Mouse (Mus musculus): ENCODE results near the gene Dcaf11. TPM values are rescaled to one million over a fixed set of nuclear protein-coding genes. Genes with fewer than 3 reads are reported as not detected.

Gene Dcaf11
- polyA plus RNA-seq, 1 experiment from 2014 or later, result 130 TPM

DNA sequence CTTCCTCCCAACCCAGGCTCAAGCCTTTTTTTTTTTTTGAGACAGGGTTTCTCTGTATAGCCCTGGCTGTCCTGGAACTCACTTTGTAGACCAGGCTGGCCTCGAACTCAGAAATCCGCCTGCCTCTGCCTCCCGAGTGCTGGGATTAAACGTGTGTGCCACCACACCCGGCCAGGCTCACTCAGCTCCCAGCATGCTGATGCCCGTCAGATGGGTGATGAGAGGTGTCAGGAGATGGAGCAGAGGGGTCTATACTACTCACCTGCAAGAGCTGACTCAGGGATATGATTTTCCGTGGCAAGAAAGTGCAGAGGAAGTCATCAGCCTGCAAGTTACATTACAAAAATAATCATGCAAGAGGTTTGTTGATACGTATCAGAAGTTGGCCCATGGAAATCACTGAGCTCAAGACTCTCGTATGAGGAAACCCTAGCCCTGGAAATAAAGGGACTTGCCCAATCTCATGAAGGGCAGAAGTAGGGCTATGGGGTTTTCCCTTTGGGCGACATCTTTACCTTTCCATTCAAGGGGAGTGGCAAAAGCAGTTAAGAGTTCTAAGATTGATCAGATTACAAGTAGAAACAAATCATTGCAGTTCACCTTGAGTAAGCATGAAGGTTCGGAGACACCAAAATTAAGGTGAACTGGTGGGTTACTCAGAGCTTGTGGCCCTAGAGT is 30.1 kb downstream of the Dcaf11 start:
- 0 out of 2 replicates have a peak, but pooled peaks cover 5% of the 10 kb centered on the region for H3K27me3 ChIP-seq
- H3K9ac ChIP-seq, result peak overlapping the region; percentile 94
- H3K27ac ChIP-seq, result peak overlapping the region; percentile 94; the same call in 1 of the 2 replicates
- H3K36me3 ChIP-seq, result peaks cover 28% of the 10 kb centered on the region
- H3K4me3 ChIP-seq, result peak overlapping the region; percentile 96
- 89% methylated on average over 11 of the region's 11 CpGs for WGBS
- no peaks in the 10 kb centered on the region for H3K9me3 ChIP-seq
- ATAC-seq (ENCODE audit: low FRiP score), result no peak
- peak overlapping the region; percentile 87 for H3K4me2 ChIP-seq
- H3K4me1 ChIP-seq (replicated peaks), result peaks cover 41% of the 10 kb centered on the region

DNA sequence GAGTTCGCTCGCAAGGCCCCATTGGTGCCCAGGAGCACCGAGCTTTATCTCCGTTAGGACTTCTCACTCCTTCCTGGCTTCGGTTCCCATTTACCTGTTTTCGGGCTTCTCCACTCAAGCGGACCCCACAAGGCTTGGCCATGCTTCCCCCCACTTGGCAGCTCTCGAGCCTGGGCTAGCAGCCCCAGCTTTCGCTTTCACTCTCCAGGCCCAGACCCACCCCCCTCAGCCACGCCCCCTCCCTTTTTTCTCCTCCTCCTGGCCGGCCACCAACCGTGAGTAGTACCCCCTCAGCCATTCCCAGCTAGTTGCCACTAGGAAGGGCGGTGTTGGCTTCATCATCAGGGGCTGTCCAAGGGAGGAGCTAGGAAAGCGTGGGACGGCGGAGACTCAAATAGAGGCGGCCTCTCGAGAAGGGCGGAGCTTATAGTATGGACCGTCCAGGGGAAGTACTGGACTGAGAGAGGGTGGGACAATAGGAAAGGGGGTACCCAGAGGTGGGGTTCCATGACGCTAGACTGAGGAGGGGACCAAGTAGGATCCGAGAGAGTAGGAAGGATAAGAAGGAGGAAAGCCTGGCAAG is 31.0 kb downstream of the Dcaf11 start, which contains the start of gene Psme2:
TSS of gene Psme2 (minus strand) at position 366 of the 583 bp plus-strand sequence.
- Histone ChIP-seq H3K27me3 (0 out of 2 replicates have a peak, but pooled peaks cover under 1% of the 10 kb centered on the region), H3K27ac (peak within 1 kb of the TSS; percentile 94), H3K4me2 (peak within 1 kb of the TSS; percentile 87), H3K4me1 (replicated peaks) (peaks cover 41% of the 10 kb centered on the region), H3K9me3 (no peaks in the 10 kb centered on the region), H3K36me3 (peaks cover 37% of the 10 kb centered on the region), H3K4me3 (peak within 1 kb of the TSS; percentile 96), H3K9ac (peak within 1 kb of the TSS; percentile 94)
- 0% methylated on average over 22 of the region's 22 CpGs for WGBS
- ATAC-seq (ENCODE audit: low FRiP score), result peak; percentile 97

DNA sequence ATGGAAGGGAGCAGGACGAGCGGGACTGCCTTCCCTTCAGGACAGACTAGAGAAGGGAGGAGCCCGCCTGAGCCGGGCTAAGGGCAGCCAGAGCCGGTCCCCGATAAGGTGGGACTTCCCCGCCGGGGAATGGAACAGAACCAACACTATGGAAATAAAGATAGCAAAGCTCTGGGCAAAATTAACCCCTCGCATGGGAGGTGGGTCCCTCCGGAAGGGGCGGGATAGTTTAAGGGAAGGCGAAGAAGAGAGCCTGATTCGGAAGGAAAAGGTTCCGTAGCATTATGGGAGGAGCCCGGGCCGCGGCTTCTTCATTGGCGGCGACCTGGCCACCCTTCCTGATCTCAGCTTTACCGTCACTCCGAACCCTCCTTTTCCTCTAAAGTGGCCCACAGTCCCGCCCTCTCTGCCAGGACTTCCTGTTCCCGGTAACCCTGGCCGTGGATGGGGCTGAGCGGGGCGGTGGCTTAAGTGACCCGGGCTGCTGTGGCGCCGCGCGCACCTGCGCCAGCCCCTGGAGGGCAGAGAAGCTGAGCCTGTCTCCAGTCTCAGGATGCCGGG is 31.6 kb downstream of the Dcaf11 start, which contains the start of gene Rnf31:
TSS of gene Rnf31 (plus strand) at position 378 of the 561 bp plus-strand sequence.
- Histone ChIP-seq H3K36me3 (peaks cover 43% of the 10 kb centered on the region), H3K9ac (peak within 1 kb of the TSS; percentile 94), H3K27ac (peak within 1 kb of the TSS; percentile 94), H3K9me3 (no peaks in the 10 kb centered on the region), H3K4me3 (peak within 1 kb of the TSS; percentile 96), H3K4me1 (replicated peaks) (peaks cover 42% of the 10 kb centered on the region), H3K27me3 (no peaks in the 10 kb centered on the region), H3K4me2 (peak within 1 kb of the TSS; percentile 87)
- peak; percentile 92 for ATAC-seq (ENCODE audit: low FRiP score)
- under 1% methylated on average over 33 of the region's 33 CpGs for WGBS

DNA sequence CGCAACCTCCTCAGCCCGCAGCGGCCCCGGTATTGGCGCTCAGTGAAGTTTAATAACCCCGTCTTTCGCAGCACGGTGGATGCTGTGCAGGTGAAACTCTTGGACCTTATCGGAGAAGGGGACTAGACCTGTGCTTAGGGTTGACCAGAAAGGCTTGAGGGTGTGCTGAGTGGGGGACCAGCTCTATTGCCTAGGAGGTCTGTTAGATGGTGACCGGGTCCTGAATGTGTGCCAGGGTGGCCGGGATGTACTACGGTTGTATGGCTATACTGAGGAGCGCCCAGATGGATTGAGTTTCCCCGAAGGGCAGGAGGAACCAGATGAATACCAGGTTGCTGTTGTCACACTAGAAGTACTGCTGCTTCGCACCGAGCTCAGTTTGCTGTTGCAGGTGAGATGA is 32.4 kb downstream of the Dcaf11 start:
- 8% methylated on average over 16 of the region's 16 CpGs for whole genome bisulfite sequencing
- Histone ChIP-seq H3K36me3 (peaks cover 45% of the 10 kb centered on the region), H3K4me1 (replicated peaks) (peaks cover 42% of the 10 kb centered on the region), H3K27ac (peak overlapping the region; percentile 94), H3K9me3 (no peaks in the 10 kb centered on the region), H3K4me3 (peak overlapping the region; percentile 96), H3K4me2 (peak overlapping the region; percentile 87), H3K27me3 (no peaks in the 10 kb centered on the region), H3K9ac (peak overlapping the region; percentile 94)
- no peak for ATAC-seq (ENCODE audit: low FRiP score)

DNA sequence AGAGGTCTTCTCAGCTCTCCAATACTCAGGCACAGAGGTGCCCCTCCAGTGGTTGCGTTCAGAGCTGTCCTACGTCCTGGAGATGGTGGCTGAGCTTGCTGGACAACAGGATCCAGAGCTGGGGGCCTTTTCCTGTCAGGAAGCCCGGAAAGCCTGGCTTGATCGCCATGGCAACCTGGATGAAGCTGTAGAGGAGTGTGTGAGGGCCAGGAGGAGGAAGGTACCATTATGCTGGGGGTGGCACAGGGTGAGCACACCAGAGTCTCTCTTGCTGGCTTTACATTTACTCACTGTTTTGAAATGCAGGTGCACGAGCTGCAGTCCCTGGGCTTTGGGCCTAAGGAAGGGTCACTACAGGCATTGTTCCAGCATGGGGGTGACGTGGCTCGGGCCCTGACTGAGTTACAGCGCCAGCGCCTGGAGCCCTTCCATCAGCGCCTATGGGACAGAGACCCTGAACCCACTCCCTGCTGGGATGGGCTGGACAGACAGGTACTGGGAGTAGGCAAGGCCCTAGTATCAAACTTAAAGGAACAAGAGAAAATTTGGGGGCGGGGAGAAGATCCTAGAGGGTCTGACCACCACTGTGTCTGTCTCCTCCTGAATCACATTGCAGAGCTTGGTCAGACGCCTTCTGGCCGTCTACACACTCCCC is 36.4 kb downstream of the Dcaf11 start:
- no peak overlapping the region for H3K27ac ChIP-seq
- no peak overlapping the region for H3K4me3 ChIP-seq
- no peaks in the 10 kb centered on the region for H3K27me3 ChIP-seq
- no peak overlapping the region for H3K9ac ChIP-seq
- H3K4me1 ChIP-seq (replicated peaks), result peaks cover 26% of the 10 kb centered on the region
- H3K36me3 ChIP-seq, result peaks cover 69% of the 10 kb centered on the region
- H3K9me3 ChIP-seq, result no peaks in the 10 kb centered on the region
- 72% methylated on average over 13 of the region's 13 CpGs for WGBS
- no peak for ATAC-seq (ENCODE audit: low FRiP score)
- H3K4me2 ChIP-seq, result no peak overlapping the region

DNA sequence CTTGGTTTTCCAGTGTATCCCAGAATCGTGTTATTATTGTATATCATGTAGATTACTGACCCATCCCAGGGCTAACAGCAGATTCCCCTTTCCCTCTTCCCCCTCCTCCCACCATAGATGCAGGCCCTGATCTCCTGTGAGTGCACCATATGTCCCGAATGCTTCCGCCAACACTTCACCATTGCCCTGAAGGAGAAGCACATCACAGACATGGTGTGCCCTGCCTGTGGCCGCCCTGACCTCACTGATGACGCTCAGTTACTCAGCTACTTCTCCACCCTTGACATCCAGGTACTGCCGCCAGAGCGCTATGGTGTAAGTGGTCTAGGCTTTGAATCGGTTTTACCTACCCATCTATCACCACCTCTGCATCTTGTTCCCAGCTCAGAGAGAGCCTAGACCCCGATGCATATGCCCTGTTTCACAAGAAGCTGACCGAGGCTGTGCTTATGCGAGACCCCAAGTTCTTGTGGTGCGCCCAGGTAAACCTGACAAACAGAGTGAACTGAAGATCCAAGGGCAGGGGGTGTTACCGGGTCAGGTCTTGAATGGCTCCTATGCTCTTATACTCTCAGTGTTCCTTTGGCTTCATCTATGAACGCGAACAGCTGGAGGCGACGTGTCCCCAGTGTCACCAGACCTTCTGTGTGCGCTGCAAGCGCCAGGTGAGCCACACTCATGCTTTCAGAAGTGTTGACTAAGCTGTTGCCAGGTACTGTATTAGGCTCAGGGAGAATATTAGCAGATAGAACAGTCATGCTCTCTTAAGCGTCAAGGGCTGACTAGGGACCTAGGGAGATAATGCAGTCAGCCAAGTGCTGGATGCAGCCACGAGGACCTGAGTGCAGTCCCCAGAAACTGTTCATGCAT is 39.0 kb downstream of the Dcaf11 start:
- Histone ChIP-seq H3K9ac (no peak overlapping the region), H3K9me3 (no peaks in the 10 kb centered on the region), H3K27ac (no peak overlapping the region), H3K36me3 (peaks cover 92% of the 10 kb centered on the region), H3K27me3 (no peaks in the 10 kb centered on the region), H3K4me2 (no peak overlapping the region), H3K4me3 (no peak overlapping the region), H3K4me1 (replicated peaks) (peaks cover 10% of the 10 kb centered on the region)
- WGBS, result 95% methylated on average over 21 of the region's 21 CpGs
- no peak for ATAC-seq (ENCODE audit: low FRiP score)

DNA sequence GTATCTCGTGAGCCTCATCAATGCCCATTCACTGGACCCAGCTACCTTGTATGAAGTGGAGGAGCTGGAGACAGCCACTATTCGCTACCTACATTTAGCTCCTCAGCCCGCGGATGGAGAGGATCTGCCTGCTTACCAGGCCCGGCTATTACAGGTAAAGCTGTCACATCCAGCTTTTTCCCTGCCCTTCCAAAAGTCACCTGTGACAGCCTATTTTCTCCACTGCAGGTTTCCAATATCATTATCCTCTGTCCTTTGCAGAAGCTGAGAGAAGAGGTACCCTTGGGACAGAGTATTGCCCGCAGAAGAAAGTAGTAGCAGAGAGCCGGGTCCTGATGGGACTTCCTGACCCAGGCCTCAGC is 43.4 kb downstream of the Dcaf11 start, which contains the start of gene Irf9:
TSS of gene Irf9 (plus strand) at position 301 of the 362 bp plus-strand sequence.
- no peaks in the 10 kb centered on the region for H3K27me3 ChIP-seq
- ATAC-seq (ENCODE audit: low FRiP score), result no peak
- WGBS, result 88% methylated on average over 7 of the region's 7 CpGs
- peak within 1 kb of the TSS; percentile 15 for H3K4me3 ChIP-seq
- H3K27ac ChIP-seq, result peak within 1 kb of the TSS; percentile 35
- H3K4me2 ChIP-seq, result peak within 1 kb of the TSS; percentile 34
- H3K4me1 ChIP-seq (replicated peaks), result peaks cover 6% of the 10 kb centered on the region
- peak within 1 kb of the TSS; percentile 2; the same call in 1 of the 2 replicates for H3K9ac ChIP-seq
- H3K9me3 ChIP-seq, result no peaks in the 10 kb centered on the region
- peaks cover 87% of the 10 kb centered on the region for H3K36me3 ChIP-seq

DNA sequence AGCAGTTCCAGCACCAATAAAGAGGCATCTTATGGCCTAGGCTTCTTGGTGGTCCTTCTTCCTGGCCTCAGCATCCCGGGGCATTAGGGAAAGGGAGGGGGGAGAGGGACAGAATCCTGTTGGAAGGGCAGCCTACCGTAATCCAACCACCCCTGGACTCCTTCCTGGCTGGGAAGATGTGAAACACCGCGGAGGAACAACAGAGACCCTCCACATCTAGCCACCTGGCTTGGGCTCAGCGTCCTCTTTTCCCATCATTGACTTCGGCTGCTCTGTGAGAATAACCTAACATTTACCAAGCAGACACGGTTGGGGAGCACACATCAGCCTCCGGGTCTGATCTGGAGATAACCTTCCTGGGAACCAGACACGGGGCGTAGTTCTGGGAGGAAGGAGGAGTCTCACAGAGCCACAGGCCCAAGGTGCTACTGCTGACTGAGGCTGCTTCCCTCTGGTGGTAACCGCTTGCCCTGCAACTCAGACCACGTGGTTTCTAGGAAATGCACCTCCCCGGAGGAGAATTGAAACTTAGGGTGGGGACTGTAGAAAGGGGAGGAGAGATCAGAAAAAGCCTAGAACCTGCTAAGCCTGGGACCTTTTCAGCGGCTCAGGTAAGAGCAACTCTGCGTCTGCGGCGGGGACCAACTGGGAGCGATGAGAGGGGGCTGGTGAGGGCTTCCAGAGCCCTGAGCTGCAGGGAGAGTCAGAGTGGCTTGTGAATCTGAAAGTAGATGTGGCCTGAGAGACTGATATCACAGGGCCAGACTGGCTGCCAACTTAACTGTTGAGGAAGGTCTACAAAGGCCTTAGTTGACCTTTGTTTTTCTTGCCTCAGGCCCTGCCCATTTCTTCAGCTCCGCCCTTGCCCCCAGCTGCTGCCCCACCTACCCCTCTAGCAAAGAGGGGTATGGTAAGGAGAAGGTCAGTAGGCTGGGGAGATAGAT is 44.1 kb downstream of the Dcaf11 start:
- H3K9me3 ChIP-seq, result no peaks in the 10 kb centered on the region
- H3K4me3 ChIP-seq, result peak overlapping the region; percentile 15
- peaks cover 87% of the 10 kb centered on the region for H3K36me3 ChIP-seq
- H3K9ac ChIP-seq, result peak overlapping the region; percentile 2; the same call in 1 of the 2 replicates
- no peaks in the 10 kb centered on the region for H3K27me3 ChIP-seq
- 25% methylated on average over 19 of the region's 19 CpGs for WGBS
- H3K27ac ChIP-seq, result peak overlapping the region; percentile 35
- H3K4me1 ChIP-seq (replicated peaks), result peaks cover 6% of the 10 kb centered on the region
- ATAC-seq (ENCODE audit: low FRiP score), result peak; percentile 86
- peak overlapping the region; percentile 34 for H3K4me2 ChIP-seq

DNA sequence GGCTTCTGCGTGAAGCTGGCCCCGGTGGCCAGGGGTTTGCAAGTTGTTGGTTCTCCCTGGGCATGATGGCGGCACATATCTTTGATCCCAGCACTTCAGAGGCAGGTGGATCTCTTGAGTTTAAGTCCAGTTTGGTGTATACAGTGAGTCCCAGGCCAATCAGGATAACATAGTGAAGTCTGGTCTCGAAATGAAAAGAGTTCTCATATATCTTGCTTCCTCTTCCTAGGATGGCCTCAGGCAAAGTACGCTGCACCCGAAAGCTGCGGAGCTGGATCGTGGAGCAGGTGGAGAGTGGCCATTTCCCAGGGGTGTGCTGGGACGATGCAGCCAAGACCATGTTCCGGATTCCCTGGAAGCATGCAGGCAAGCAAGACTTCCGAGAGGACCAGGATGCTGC is 45.0 kb downstream of the Dcaf11 start:
- WGBS, result 91% methylated on average over 11 of the region's 11 CpGs
- H3K4me2 ChIP-seq, result no peak overlapping the region
- no peaks in the 10 kb centered on the region for H3K9me3 ChIP-seq
- no peaks in the 10 kb centered on the region for H3K27me3 ChIP-seq
- H3K36me3 ChIP-seq, result peaks cover 87% of the 10 kb centered on the region
- H3K4me3 ChIP-seq, result no peak overlapping the region
- no peak overlapping the region for H3K9ac ChIP-seq
- no peak for ATAC-seq (ENCODE audit: low FRiP score)
- peaks cover 6% of the 10 kb centered on the region for H3K4me1 ChIP-seq (replicated peaks)
- no peak overlapping the region for H3K27ac ChIP-seq

DNA sequence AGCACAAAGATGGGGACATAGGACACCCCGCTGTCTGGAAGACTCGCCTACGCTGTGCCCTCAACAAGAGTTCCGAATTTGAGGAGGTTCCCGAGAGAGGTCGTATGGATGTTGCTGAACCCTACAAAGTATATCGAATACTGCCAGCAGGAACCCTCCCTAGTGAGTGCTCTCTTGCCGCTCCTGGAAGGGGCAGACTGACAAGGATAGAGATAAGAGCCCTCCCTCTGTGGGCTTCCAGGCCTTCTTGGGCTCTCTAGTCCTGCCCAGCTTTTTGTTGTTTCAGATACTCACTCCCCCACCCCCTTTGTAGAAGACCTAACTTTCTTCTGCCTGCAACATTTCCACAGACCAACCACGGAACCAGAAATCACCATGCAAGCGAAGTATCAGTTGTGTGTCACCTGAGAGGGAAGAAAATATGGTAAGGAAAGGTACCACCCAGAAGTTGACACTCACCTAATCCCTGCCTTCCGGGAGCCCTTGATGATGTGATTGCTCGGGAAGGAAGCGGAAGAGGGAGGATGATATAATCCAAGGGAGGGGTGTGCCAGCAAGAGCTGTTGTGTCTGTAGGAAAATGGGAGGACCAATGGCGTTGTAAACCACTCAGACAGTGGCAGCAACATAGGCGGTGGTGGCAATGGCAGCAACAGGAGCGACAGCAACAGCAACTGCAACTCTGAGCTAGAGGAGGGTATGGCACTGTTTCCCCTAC is 46.1 kb downstream of the Dcaf11 start:
- no peaks in the 10 kb centered on the region for H3K27me3 ChIP-seq
- H3K36me3 ChIP-seq, result peaks cover 83% of the 10 kb centered on the region
- no peak overlapping the region for H3K9ac ChIP-seq
- no peak overlapping the region for H3K27ac ChIP-seq
- H3K4me2 ChIP-seq, result no peak overlapping the region
- no peaks in the 10 kb centered on the region for H3K9me3 ChIP-seq
- WGBS, result 94% methylated on average over 16 of the region's 16 CpGs
- H3K4me3 ChIP-seq, result no peak overlapping the region
- H3K4me1 ChIP-seq (replicated peaks), result peaks cover 6% of the 10 kb centered on the region
- no peak for ATAC-seq (ENCODE audit: low FRiP score)
